Mouse (Mus musculus): ENCODE measurements around the gene Ppp3cb. TPM values are rescaled to one million over a fixed set of nuclear protein-coding genes. Genes with fewer than 3 reads are reported as not detected.

The Ppp3cb gene
- polyA plus RNA-seq, 1 experiment, result 93.9 TPM

- Histone ChIP-seq H3K4me1 (ENCODE audit: control insufficient read depth, insufficient read depth, low read length) (no peaks in the 10 kb centered on the region), H3K4me3 (ENCODE audit: insufficient read depth, low read length) (no peak overlapping the region), H3K27ac (ENCODE audit: insufficient read depth, low read length) (no peak overlapping the region)
- TF ChIP-seq CTCF (IDR thresholded peaks at IDR 0.05; ENCODE audit: borderline replicate concordance, insufficient read depth, low read length) (no peak), POLR2A (IDR thresholded peaks at IDR 0.05; ENCODE audit: low read depth, low read length) (no peak)
These were observed 93.4 kb downstream of the Ppp3cb start for GRCm38 (mm10) chr14:20452929-20453328.

GRCm38 (mm10) chr14:20451765-20452331 is 94.5 kb downstream of the Ppp3cb start, which contains the start of gene Cfap70:
Cfap70 (minus strand) TSS chr14:20452226.
- no peak within 1 kb of the TSS for H3K27ac ChIP-seq (ENCODE audit: insufficient read depth, low read length)
- TF ChIP-seq CTCF (IDR thresholded peaks at IDR 0.05; ENCODE audit: borderline replicate concordance, insufficient read depth, low read length), result no peak
- no peak for TF ChIP-seq POLR2A (IDR thresholded peaks at IDR 0.05; ENCODE audit: low read depth, low read length)
- no peaks in the 10 kb centered on the region for H3K4me1 ChIP-seq (ENCODE audit: control insufficient read depth, insufficient read depth, low read length)
- no peak within 1 kb of the TSS for H3K4me3 ChIP-seq (ENCODE audit: insufficient read depth, low read length)

- Histone ChIP-seq H3K27ac (ENCODE audit: insufficient read depth, low read length) (no peak overlapping the region), H3K4me3 (ENCODE audit: insufficient read depth, low read length) (no peak overlapping the region), H3K4me1 (ENCODE audit: control insufficient read depth, insufficient read depth, low read length) (no peaks in the 10 kb centered on the region)
- no peak for TF ChIP-seq CTCF (IDR thresholded peaks at IDR 0.05; ENCODE audit: borderline replicate concordance, insufficient read depth, low read length)
- TF ChIP-seq POLR2A (IDR thresholded peaks at IDR 0.05; ENCODE audit: low read depth, low read length), result no peak
These were observed 95.1 kb downstream of the Ppp3cb start for GRCm38 (mm10) chr14:20451302-20451701.

Other genes starting within 250 kb of the Ppp3cb start
- 36.4 and 38.2 TPM in 2 replicates for gene Ecd, start 198.5 kb downstream of the Ppp3cb start, polyA plus RNA-seq (2011; ENCODE audit: insufficient read length, low read depth, missing spikeins)
- 34.2 and 39.7 TPM in 2 replicates for gene Fam149b, start 198.4 kb downstream of the Ppp3cb start, polyA plus RNA-seq (2011; ENCODE audit: insufficient read length, low read depth, missing spikeins)
- gene Dnajc9, start 157.7 kb downstream of the Ppp3cb start, polyA plus RNA-seq (2011; ENCODE audit: insufficient read length, low read depth, missing spikeins), result 58.0 and 76.8 TPM in 2 replicates
- gene Mrps16, start 152.9 kb downstream of the Ppp3cb start, polyA plus RNA-seq (2011; ENCODE audit: insufficient read length, low read depth, missing spikeins), result 63.6 and 65.0 TPM in 2 replicates
- gene Cfap70, start 94.3 kb downstream of the Ppp3cb start, polyA plus RNA-seq (2011; ENCODE audit: insufficient read length, low read depth, missing spikeins), result 1.4 TPM in 1 of 2 replicates, not detected in the other
- gene Anxa7, start 66.4 kb downstream of the Ppp3cb start, polyA plus RNA-seq (2011; ENCODE audit: insufficient read length, low read depth, missing spikeins), result 127 and 138 TPM in 2 replicates
- 1.2 TPM in 2 replicates for gene Mss51, start 49.7 kb downstream of the Ppp3cb start, polyA plus RNA-seq (2011; ENCODE audit: insufficient read length, low read depth, missing spikeins)
- 7.1 and 8.4 TPM in 2 replicates for gene Usp54, start 94.5 kb upstream of the Ppp3cb start, polyA plus RNA-seq (2011; ENCODE audit: insufficient read length, low read depth, missing spikeins)
- not detected in 2 replicates for gene Myoz1, start 110.0 kb upstream of the Ppp3cb start, polyA plus RNA-seq (2011; ENCODE audit: insufficient read length, low read depth, missing spikeins)
- 0.33 TPM in 1 of 2 replicates, not detected in the other for gene Synpo2l, start 121.8 kb upstream of the Ppp3cb start, polyA plus RNA-seq (2011; ENCODE audit: insufficient read length, low read depth, missing spikeins)
- 85.1 and 91.8 TPM in 2 replicates for gene Sec24c, start 127.7 kb upstream of the Ppp3cb start, polyA plus RNA-seq (2011; ENCODE audit: insufficient read length, low read depth, missing spikeins)
- 14.5 and 24.4 TPM in 2 replicates for gene Fut11, start 148.4 kb upstream of the Ppp3cb start, polyA plus RNA-seq (2011; ENCODE audit: insufficient read length, low read depth, missing spikeins)
- 99.8 and 109 TPM in 2 replicates for gene Chchd1, start 156.4 kb upstream of the Ppp3cb start, polyA plus RNA-seq (2011; ENCODE audit: insufficient read length, low read depth, missing spikeins)
- 125 and 130 TPM in 2 replicates for gene Zswim8, start 161.0 kb upstream of the Ppp3cb start, polyA plus RNA-seq (2011; ENCODE audit: insufficient read length, low read depth, missing spikeins)
- 27.3 and 32.0 TPM in 2 replicates for gene Ndst2, start 188.0 kb upstream of the Ppp3cb start, polyA plus RNA-seq (2011; ENCODE audit: insufficient read length, low read depth, missing spikeins)
- gene Camk2g, start 247.5 kb upstream of the Ppp3cb start, polyA plus RNA-seq (2011; ENCODE audit: insufficient read length, low read depth, missing spikeins), result 105 and 138 TPM in 2 replicates

Measured in embryonic fibroblast, embryonic 13.5 days (primary cell).